Mouse (Mus musculus) layer of hippocampus, postnatal 36 days (tissue): ENCODE measurements at regions not wholly inside any gene's neighbourhood (a gene's known extent, or its start where the extent isn't known, plus 50 kb on each side); places are given as distances from the start of the nearest gene placed in this dataset.
"Not testable (repeated sequence)": the region's sequence is repeated elsewhere in the genome, so short reads cannot be mapped to it uniquely, and the experiment has no call there.

Source experiments
- DNase-seq, 2 experiments: peaks; one replicate each; pipeline ENCODE4 v3.0.0; 2022

DNA sequence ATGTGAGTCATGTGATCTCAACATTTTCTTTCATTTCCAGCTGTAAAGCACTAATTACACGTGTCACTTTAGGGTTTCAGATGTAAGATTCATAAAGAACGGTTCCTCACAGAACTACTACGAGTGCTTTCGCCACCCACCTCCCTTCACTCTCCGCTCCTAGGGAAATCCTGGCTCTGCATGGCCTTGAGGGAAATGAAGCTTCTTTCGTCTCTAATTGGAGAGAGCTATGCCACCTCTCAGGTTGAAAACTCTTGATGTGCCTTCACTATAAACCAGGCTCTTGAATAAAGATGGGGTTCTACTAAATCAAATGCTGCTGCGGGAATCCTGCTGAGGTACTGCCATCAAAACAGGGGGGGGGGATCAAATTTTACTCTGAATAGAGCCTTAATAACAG, 686.0 kb upstream of the Hs3st1 start:
- no peak for DNase-seq

DNA sequence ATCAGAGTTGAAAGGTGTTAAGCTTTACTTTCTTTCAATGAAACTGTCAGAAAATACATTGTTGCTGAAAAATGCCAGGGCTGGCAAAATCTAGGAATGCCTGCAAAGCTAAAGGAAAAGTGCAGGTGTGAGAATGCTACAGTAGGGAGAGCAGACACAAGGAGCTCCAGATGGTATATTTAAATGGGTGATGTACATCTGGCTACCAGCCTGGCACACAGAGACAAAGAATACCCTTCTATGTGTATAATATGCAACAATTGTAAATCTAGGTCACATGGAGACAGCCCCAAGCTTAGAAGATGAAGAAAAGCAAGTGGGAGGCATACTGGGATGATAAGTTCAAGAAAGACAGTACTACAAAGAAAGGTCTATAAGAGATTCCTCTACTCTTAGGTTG, 647.4 kb upstream of the Hs3st1 start:
- DNase-seq: no peak

DNA sequence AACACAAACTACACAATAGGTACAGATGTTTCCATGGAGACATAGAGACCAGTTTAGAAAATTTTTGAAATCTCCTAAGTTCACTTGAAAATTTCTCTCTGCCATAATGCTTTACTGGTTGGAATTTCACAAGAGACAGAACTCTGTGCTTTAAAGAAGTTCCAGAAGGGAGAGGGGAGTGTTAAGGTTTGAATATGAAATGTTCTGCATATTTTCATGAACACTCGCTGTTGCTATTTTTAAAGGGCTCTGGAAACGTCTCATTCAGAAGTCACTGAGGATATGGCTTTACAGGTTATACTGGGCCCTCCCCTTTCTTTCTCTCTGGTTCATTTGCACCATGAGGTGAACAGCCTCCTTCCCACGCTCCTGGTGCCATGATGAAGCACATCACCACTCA, 639.5 kb upstream of the Hs3st1 start:
- no peak for DNase-seq

DNA sequence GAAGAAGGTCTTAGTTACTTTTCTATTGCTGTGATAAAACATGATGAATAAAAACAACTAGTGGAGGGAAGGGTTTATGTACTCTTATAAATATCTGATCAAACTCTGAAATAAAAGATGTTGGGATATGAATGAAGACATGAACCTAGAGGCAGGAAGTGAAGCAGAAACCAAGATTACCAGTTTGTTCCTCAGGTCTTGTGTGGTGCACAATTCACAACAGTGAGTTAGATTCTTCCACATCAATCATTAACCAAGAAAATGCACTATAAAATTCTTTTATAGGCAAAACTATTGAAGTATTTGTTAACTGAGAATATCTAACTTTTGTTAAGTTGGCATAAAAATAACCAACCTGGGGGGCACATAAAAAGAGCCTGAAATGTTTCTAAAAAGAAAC, 634.3 kb upstream of the Hs3st1 start:
- no peak for DNase-seq

DNA sequence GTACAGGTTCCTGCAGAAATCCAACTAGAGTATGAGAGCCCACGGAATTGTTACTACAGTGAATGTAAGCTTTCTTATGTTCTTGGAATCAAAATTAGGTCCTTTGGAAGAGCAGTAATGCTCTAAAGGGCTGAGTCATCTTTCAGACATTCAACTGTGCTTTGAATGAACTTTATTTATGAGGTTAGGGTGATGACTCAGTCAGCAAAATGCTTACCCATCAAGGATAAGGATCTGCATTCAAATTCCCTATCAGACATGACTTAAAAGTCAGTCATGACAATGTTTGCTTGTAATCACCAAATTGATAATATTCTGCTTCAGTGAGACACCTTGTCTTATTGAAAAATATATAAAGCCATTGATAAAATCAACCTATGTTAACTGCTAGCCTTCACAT, 611.7 kb upstream of the Hs3st1 start:
- no peak for DNase-seq

DNA sequence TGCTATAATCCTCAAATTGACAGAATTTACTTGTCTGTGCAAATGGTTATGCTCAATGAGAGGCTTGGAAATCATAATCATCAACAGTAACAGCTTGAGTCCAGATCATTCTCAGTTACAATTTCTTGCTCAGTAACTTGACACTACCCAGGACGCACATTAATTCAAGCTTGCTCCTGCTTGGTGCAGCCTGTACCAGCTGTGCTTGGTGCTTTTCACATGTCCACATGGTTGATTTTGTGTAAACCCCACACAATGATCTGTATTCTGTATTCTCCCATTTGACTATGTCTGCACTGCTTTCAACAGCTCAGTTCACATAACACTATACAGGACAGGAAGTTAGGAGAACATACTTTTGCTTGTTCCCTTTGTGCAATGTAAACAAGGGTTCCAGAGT, 576.0 kb upstream of the Hs3st1 start:
- DNase-seq: no peak

DNA sequence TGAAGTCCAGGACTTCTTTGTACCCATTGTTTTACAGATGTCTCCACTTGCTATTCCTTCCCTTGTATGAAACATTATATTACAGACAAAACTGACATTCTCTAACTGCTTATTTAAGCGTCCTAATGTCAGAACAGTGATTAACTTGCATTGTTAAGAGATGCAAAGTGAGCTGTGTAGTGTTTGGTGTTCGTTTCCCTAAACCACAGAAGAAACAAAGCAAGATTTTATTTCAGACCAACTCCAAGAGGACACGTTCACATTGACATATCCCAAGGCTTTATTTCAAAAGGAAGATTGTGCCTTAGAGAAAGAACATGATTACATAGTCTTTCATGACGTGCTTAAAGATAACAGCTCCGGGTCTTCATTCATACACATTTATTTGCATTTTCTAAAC, 553.2 kb upstream of the Hs3st1 start:
- no peak for DNase-seq

DNA sequence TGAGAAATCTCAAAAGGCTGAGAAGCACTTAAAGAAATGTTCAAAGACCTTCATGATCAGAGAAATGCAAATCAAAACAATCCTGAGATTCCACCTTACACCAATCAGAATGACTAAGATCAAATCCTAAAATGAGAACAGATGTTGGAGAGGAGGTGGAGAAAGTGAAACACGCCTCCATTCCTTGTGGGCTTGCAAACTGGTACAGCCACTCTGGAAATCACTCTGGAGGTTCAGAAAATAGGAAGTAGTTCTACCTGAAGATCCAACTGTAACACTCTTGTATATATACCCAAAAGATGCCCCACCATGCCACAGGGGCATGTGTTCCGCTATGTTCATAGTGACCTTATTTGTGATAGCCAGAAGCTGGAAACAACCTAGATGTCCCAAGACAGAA, 549.5 kb upstream of the Hs3st1 start:
- DNase-seq: not testable (repeated sequence)

DNA sequence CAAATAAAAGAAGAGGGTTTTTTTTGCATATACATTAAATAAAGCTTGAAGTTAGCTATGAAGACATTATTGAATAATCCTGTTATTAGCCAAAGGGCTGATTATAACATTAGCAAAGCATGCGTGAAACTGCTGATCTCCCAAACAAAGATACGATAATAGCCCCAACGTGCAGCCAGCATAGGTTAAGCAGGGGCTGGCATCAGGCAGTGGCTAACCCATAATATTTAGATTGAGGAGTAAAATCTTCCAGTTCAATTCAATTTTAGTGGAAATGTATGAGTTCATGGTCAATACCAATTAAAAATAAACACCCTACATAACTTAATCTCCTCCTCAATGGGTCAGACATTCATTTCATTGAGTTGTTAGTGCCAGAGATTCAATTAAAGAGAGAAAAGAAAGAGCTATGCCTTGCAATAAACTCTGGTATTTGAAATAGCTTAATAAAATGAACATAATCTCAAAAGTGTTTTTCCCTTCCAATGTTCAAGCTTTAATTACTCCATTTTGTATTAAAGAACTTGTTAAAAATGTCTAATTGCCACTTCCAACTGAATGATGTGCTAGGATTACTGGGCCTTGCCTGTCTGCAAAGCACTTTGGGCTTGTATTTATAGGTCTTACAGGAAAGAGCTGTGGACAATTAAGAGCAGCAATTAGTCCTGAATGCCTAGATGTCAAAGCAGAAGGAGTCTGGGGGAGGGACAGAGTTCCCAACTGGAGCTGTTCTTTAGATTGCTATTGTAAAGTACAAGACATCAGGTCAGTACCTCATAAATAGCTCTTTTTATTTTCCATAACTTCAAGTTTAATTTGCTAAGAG, 539.8 kb upstream of the Hs3st1 start:
- DNase-seq: no peak

DNA sequence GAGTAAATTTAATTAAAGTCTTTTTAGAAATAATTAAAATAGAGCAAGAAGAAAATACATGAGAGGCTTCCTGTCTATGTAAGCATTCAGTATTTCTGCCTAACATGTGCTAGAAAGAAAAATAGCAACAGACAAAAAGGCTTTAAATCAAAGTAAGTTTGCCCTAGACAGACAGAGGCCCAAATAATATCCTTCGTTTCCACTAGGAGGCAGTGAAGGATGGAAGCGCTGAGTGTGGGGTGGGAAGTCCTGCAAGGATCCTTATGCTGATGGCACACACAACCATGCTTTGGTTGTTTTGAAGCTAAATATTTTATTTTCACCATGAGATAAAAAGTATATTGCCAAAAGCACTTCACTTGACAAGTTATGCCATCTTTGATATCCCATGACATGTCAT, 527.1 kb upstream of the Hs3st1 start:
- no peak for DNase-seq

DNA sequence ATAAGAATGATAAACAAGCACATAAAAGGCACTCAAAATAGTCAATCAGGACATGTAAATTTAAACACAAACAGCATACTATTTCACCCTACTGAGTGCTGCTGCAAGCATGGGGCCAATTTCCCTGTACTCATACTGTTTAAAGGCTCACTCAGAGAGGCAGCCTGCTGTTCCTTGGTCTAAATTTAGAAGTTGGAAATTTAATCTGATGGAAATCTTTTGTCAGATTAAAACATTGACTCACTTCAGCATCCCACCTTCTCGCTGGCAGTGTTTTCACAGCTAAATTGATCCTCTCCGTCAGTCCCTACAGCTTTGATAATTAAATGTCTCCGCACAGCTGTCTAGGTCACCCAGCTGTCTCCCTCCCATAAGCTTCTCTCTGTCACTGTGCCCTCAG, 491.4 kb upstream of the Hs3st1 start:
- DNase-seq: peak in 1 of 2 experiments; percentile 2
